ENCODE assay signal across 12 mouse cellular contexts in genomic region chr5:107012030-107012715, GRCm38 (mm10). TPM values are rescaled to one million over a fixed set of nuclear protein-coding genes. Genes with fewer than 3 reads are reported as not detected.
DNase-seq lines count a peak whose midpoint lies in the region; ATAC-seq lines count a peak whose summit lies in the region.
"Had no signal": no experiment of that assay in that cellular context is flagged by ENCODE, and none has a peak within 500 bp of the region (broad histone marks: within the 10 kb centered on the region; RNA-seq: fewer than 3 reads in every experiment).

No protein-coding gene starts in this region.

- ATAC-seq in heart, embryonic 13.5 days (ENCODE audit: extremely low read depth, insufficient number of reproducible peaks, low FRiP score, low TSS enrichment): peak; percentile 42; the same call in 1 of the 2 replicates
- ATAC-seq in neural tube, embryonic 14.5 days (ENCODE audit: low read depth): no peak
- 0 out of 2 replicates have a peak, but pooled peaks have one; percentile 15 for ATAC-seq in embryonic facial prominence, embryonic 15.5 days (ENCODE audit: insufficient number of reproducible peaks, low FRiP score, low TSS enrichment, low read depth)
- ATAC-seq in stomach, embryonic 15.5 days (ENCODE audit: insufficient read depth, low FRiP score, low read depth): peak; percentile 38
- ATAC-seq: CD4-positive, CD25-positive, alpha-beta regulatory T cell, adult 4 months; forebrain, embryonic 14.5 days; midbrain, embryonic 16.5 days had no signal

- no peaks in the 10 kb centered on the region for H3K36me3 ChIP-seq in heart, embryonic 13.5 days
- no peaks in the 10 kb centered on the region for H3K36me3 ChIP-seq in neural tube, embryonic 14.5 days (ENCODE audit: control insufficient read depth, insufficient read depth, low read length)
- H3K36me3 ChIP-seq in embryonic facial prominence, embryonic 15.5 days: no peaks in the 10 kb centered on the region
- H3K36me3 ChIP-seq in stomach, embryonic 15.5 days: no peaks in the 10 kb centered on the region

- H3K9me3 ChIP-seq in heart, embryonic 13.5 days: peaks cover 13% of the 10 kb centered on the region; the same call in 1 of the 2 replicates
- H3K9me3 ChIP-seq in neural tube, embryonic 14.5 days (ENCODE audit: control insufficient read depth, low read length): no peaks in the 10 kb centered on the region
- H3K9me3 ChIP-seq in embryonic facial prominence, embryonic 15.5 days (replicated peaks): no peaks in the 10 kb centered on the region
- no peaks in the 10 kb centered on the region for H3K9me3 ChIP-seq in stomach, embryonic 15.5 days

- peak overlapping the region; percentile 81 for H3K27ac ChIP-seq in heart, embryonic 13.5 days (replicated peaks)
- H3K27ac ChIP-seq in neural tube, embryonic 14.5 days (ENCODE audit: low read depth, low read length): no peak overlapping the region
- peak overlapping the region; percentile 65; the same call in 1 of the 2 replicates for H3K27ac ChIP-seq in embryonic facial prominence, embryonic 15.5 days (replicated peaks)
- peak overlapping the region; percentile 71 for H3K27ac ChIP-seq in stomach, embryonic 15.5 days

- no peaks in the 10 kb centered on the region for H3K27me3 ChIP-seq in heart, embryonic 13.5 days (replicated peaks)
- H3K27me3 ChIP-seq in neural tube, embryonic 14.5 days (ENCODE audit: control insufficient read depth, insufficient read depth, low read length): no peaks in the 10 kb centered on the region
- H3K27me3 ChIP-seq in embryonic facial prominence, embryonic 15.5 days: no peaks in the 10 kb centered on the region
- H3K27me3 ChIP-seq in stomach, embryonic 15.5 days (replicated peaks): no peaks in the 10 kb centered on the region

- no peak for DNase-seq in heart, postnatal 36 days
- no peak for DNase-seq in neural tube, embryonic 10.5 days (ENCODE audit: extremely low spot score, low spot score)
- DNase-seq in cerebellum, postnatal 25 days: no peak
- no peak for DNase-seq in left cerebral cortex, postnatal 25 days (ENCODE audit: low spot score in 2 of 2)
- DNase-seq: kidney, adult 8-10 months had no signal

- H3K4me1 ChIP-seq in heart, embryonic 13.5 days: peaks cover 49% of the 10 kb centered on the region
- H3K4me1 ChIP-seq in neural tube, embryonic 14.5 days (ENCODE audit: control insufficient read depth, insufficient read depth, low read length): no peaks in the 10 kb centered on the region
- peaks cover 39% of the 10 kb centered on the region for H3K4me1 ChIP-seq in embryonic facial prominence, embryonic 15.5 days
- peaks cover 28% of the 10 kb centered on the region for H3K4me1 ChIP-seq in stomach, embryonic 15.5 days

- 26% methylated on average over 11 of the region's 11 CpGs for WGBS in heart, embryonic 13.5 days
- 59% methylated on average over 11 of the region's 11 CpGs for WGBS in neural tube, embryonic 14.5 days
- WGBS in embryonic facial prominence, embryonic 15.5 days: 36% methylated on average over 11 of the region's 11 CpGs
- 46% methylated on average over 11 of the region's 11 CpGs for WGBS in stomach, embryonic 15.5 days

- intact Hi-C loops in heart, postnatal 36 days (cut with DNase I): no loop called here
- intact Hi-C loops in left cerebral cortex, postnatal 25 days (cut with DNase I): no loop called here

- peak overlapping the region; percentile 58; the same call in 1 of the 2 replicates for H3K9ac ChIP-seq in heart, embryonic 13.5 days
- H3K9ac ChIP-seq in neural tube, embryonic 14.5 days (replicated peaks; ENCODE audit: low read depth, low read length): 0 out of 2 replicates have a peak overlapping the region, but pooled peaks have one; percentile 3
- no peak overlapping the region for H3K9ac ChIP-seq in embryonic facial prominence, embryonic 15.5 days
- H3K9ac ChIP-seq in stomach, embryonic 15.5 days: no peak overlapping the region

- H3K4me3 ChIP-seq in heart, embryonic 13.5 days: no peak overlapping the region
- no peak overlapping the region for H3K4me3 ChIP-seq in neural tube, embryonic 14.5 days (ENCODE audit: low read depth, low read length)
- H3K4me3 ChIP-seq in embryonic facial prominence, embryonic 15.5 days (replicated peaks): no peak overlapping the region
- no peak overlapping the region for H3K4me3 ChIP-seq in stomach, embryonic 15.5 days (replicated peaks)

- H3K4me2 ChIP-seq in heart, embryonic 13.5 days: 0 out of 2 replicates have a peak overlapping the region, but pooled peaks have one; percentile 18
- no peak overlapping the region for H3K4me2 ChIP-seq in neural tube, embryonic 14.5 days (ENCODE audit: low read depth, low read length)
- H3K4me2 ChIP-seq in embryonic facial prominence, embryonic 15.5 days (replicated peaks): no peak overlapping the region
- H3K4me2 ChIP-seq in stomach, embryonic 15.5 days: no peak overlapping the region

RNA-seq across cellular contexts. Expression of gene Cdc7, which starts 48.1 kb away (rescaled TPM):
- polyA plus RNA-seq in heart, embryonic 13.5 days (2015; fragmentation: Nextera tagmentation; extraction: Ambion mirVana): 25.5 and 26.3 TPM in 2 replicates
- under 1 TPM; 0.39 to 0.60 TPM for total RNA-seq in heart, postnatal 36 days (2021)
- polyA plus RNA-seq in neural tube, embryonic 14.5 days (2014; fragmentation: Nextera tagmentation; extraction: Ambion mirVana): 50.6 and 51.8 TPM in 2 replicates
- polyA plus RNA-seq in embryonic facial prominence, embryonic 15.5 days (2015; fragmentation: Nextera tagmentation; extraction: Ambion mirVana): 38.3 and 39.0 TPM in 2 replicates
- polyA plus RNA-seq in stomach, embryonic 15.5 days (2015; fragmentation: Nextera tagmentation; extraction: Ambion mirVana): 42.9 and 45.4 TPM in 2 replicates
- 10 to 100 TPM; 10.9 to 11.1 TPM for total RNA-seq in left cerebral cortex, postnatal 25 days (2021)

Comparison
In these comparisons a context has a peak if more than half of its experiments do, and no peak if none do; other contexts are left out.
1. H3K9ac ChIP-seq: peak in heart, embryonic 13.5 days (single experiment) and neural tube, embryonic 14.5 days (single experiment); none in embryonic facial prominence, embryonic 15.5 days (single experiment) and stomach, embryonic 15.5 days (single experiment).